Mouse (Mus musculus): Measurements from ENCODE around the gene Atg14. TPM values are rescaled to one million over a fixed set of nuclear protein-coding genes. Genes with fewer than 3 reads are reported as not detected.

Gene Atg14
- polyA plus RNA-seq, 1 experiment from 2014 or later = 8.0 TPM

- Histone ChIP-seq H3K4me2 (peak overlapping the region; percentile 65), H3K9me3 (replicated peaks) (no peaks in the 10 kb centered on the region), H3K4me1 (peaks cover 93% of the 10 kb centered on the region), H3K27ac (peak overlapping the region; percentile 99), H3K27me3 (replicated peaks) (no peaks in the 10 kb centered on the region), H3K36me3 (peaks cover 12% of the 10 kb centered on the region), H3K9ac (peak overlapping the region; percentile 71), H3K4me3 (peak overlapping the region; percentile 24)
- peak; percentile 95 for ATAC-seq
- 4% methylated on average over 7 of the region's 7 CpGs for WGBS (ENCODE audit: insufficient replicate concordance)
Measured at GRCm38 (mm10) chr14:47522301-47522700, 48.1 kb downstream of the Atg14 start.

GRCm38 (mm10) chr14:47521609-47522008 lies 48.8 kb downstream of the Atg14 start:
- WGBS (ENCODE audit: insufficient replicate concordance) = 43% methylated on average over 1 of the region's 1 CpGs
- Histone ChIP-seq H3K4me3 (0 out of 2 replicates have a peak overlapping the region, but pooled peaks have one; percentile 24), H3K4me1 (peaks cover 93% of the 10 kb centered on the region), H3K36me3 (peaks cover 6% of the 10 kb centered on the region), H3K9me3 (replicated peaks) (no peaks in the 10 kb centered on the region), H3K27me3 (replicated peaks) (no peaks in the 10 kb centered on the region), H3K27ac (peak overlapping the region; percentile 99), H3K4me2 (peak overlapping the region; percentile 65), H3K9ac (peak overlapping the region; percentile 71)
- peak; percentile 49 for ATAC-seq

- peak overlapping the region; percentile 99 for H3K27ac ChIP-seq
- no peak overlapping the region for H3K4me3 ChIP-seq
Measured at GRCm38 (mm10) chr14:47520751-47521449, 49.5 kb downstream of the Atg14 start.

GRCm38 (mm10) chr14:47518619-47519018 lies 51.8 kb downstream of the Atg14 start:
- 84% methylated on average over 6 of the region's 6 CpGs for WGBS (ENCODE audit: insufficient replicate concordance)
- peaks cover 92% of the 10 kb centered on the region for H3K4me1 ChIP-seq

More at GRCm38 (mm10) chr14:47520751-47521449, 49.5 kb downstream of the Atg14 start:
- Histone ChIP-seq H3K4me2 (peak overlapping the region; percentile 65), H3K27me3 (replicated peaks) (no peaks in the 10 kb centered on the region), H3K4me1 (peaks cover 93% of the 10 kb centered on the region), H3K36me3 (peaks cover 7% of the 10 kb centered on the region), H3K9ac (peak overlapping the region; percentile 71), H3K9me3 (replicated peaks) (no peaks in the 10 kb centered on the region)
- no peak; the same call in 1 of the 2 replicates for ATAC-seq
- 64% methylated on average over 13 of the region's 13 CpGs for WGBS (ENCODE audit: insufficient replicate concordance)

GRCm38 (mm10) chr14:47516755-47517154 lies 53.7 kb downstream of the Atg14 start:
- Histone ChIP-seq H3K4me2 (no peak overlapping the region), H3K27me3 (replicated peaks) (no peaks in the 10 kb centered on the region), H3K27ac (peak overlapping the region; percentile 99), H3K9ac (peak overlapping the region; percentile 35; the same call in 1 of the 2 replicates), H3K9me3 (replicated peaks) (no peaks in the 10 kb centered on the region), H3K4me3 (no peak overlapping the region), H3K4me1 (peaks cover 96% of the 10 kb centered on the region), H3K36me3 (peaks cover 19% of the 10 kb centered on the region)
- ATAC-seq = no peak
- WGBS (ENCODE audit: insufficient replicate concordance) = 82% methylated on average over 6 of the region's 6 CpGs

More at GRCm38 (mm10) chr14:47518619-47519018, 51.8 kb downstream of the Atg14 start:
- H3K27ac ChIP-seq = peak overlapping the region; percentile 99
- ATAC-seq = no peak
- no peaks in the 10 kb centered on the region for H3K9me3 ChIP-seq (replicated peaks)
- H3K36me3 ChIP-seq = peaks cover 14% of the 10 kb centered on the region
- H3K27me3 ChIP-seq (replicated peaks) = no peaks in the 10 kb centered on the region
- no peak overlapping the region for H3K4me2 ChIP-seq
- no peak overlapping the region for H3K4me3 ChIP-seq
- peak overlapping the region; percentile 8; the same call in 1 of the 2 replicates for H3K9ac ChIP-seq

- ATAC-seq = peak; percentile 87
- H3K4me1 ChIP-seq = peaks cover 96% of the 10 kb centered on the region
- no peak overlapping the region for H3K4me3 ChIP-seq
Measured at GRCm38 (mm10) chr14:47515636-47516035, 54.8 kb downstream of the Atg14 start.

GRCm38 (mm10) chr14:47514816-47515453 lies 55.5 kb downstream of the Atg14 start:
- Histone ChIP-seq H3K4me3 (no peak overlapping the region), H3K27ac (peak overlapping the region; percentile 99), H3K27me3 (replicated peaks) (no peaks in the 10 kb centered on the region), H3K9ac (peak overlapping the region; percentile 61), H3K9me3 (replicated peaks) (no peaks in the 10 kb centered on the region), H3K4me1 (peaks cover 90% of the 10 kb centered on the region), H3K36me3 (peaks cover 22% of the 10 kb centered on the region), H3K4me2 (peak overlapping the region; percentile 51)
- 43% methylated on average over 7 of the region's 7 CpGs for WGBS (ENCODE audit: insufficient replicate concordance)
- ATAC-seq = no peak

More at GRCm38 (mm10) chr14:47515636-47516035, 54.8 kb downstream of the Atg14 start:
- peak overlapping the region; percentile 99 for H3K27ac ChIP-seq
- no peaks in the 10 kb centered on the region for H3K9me3 ChIP-seq (replicated peaks)
- peaks cover 19% of the 10 kb centered on the region for H3K36me3 ChIP-seq
- peak overlapping the region; percentile 61 for H3K9ac ChIP-seq
- H3K4me2 ChIP-seq = peak overlapping the region; percentile 51
- no peaks in the 10 kb centered on the region for H3K27me3 ChIP-seq (replicated peaks)
- WGBS (ENCODE audit: insufficient replicate concordance) = 32% methylated on average over 8 of the region's 8 CpGs

- Histone ChIP-seq H3K27me3 (replicated peaks) (no peaks in the 10 kb centered on the region), H3K9me3 (replicated peaks) (no peaks in the 10 kb centered on the region), H3K4me1 (peaks cover 76% of the 10 kb centered on the region), H3K4me2 (no peak overlapping the region), H3K27ac (peak overlapping the region; percentile 52), H3K36me3 (peaks cover 25% of the 10 kb centered on the region), H3K4me3 (no peak overlapping the region), H3K9ac (no peak overlapping the region)
- no peak for ATAC-seq
- WGBS (ENCODE audit: insufficient replicate concordance) = 82% methylated on average over 3 of the region's 3 CpGs
Measured at GRCm38 (mm10) chr14:47513606-47514005, 56.8 kb downstream of the Atg14 start.

GRCm38 (mm10) chr14:47510244-47510643 lies 60.2 kb downstream of the Atg14 start:
- H3K36me3 ChIP-seq = peaks cover 42% of the 10 kb centered on the region
- no peak for ATAC-seq
- no peak overlapping the region for H3K4me2 ChIP-seq
- no peaks in the 10 kb centered on the region for H3K27me3 ChIP-seq (replicated peaks)
- 92% methylated on average over 4 of the region's 4 CpGs for WGBS (ENCODE audit: insufficient replicate concordance)
- H3K4me3 ChIP-seq = no peak overlapping the region
- H3K9me3 ChIP-seq (replicated peaks) = no peaks in the 10 kb centered on the region
- H3K9ac ChIP-seq = no peak overlapping the region
- no peak overlapping the region for H3K27ac ChIP-seq
- peaks cover 43% of the 10 kb centered on the region for H3K4me1 ChIP-seq

GRCm38 (mm10) chr14:47508035-47508434 lies 62.4 kb downstream of the Atg14 start:
- Histone ChIP-seq H3K4me1 (peaks cover 30% of the 10 kb centered on the region), H3K4me3 (no peak overlapping the region), H3K4me2 (no peak overlapping the region), H3K9me3 (replicated peaks) (no peaks in the 10 kb centered on the region), H3K9ac (no peak overlapping the region), H3K27me3 (replicated peaks) (no peaks in the 10 kb centered on the region), H3K36me3 (peaks cover 49% of the 10 kb centered on the region), H3K27ac (no peak overlapping the region)
- no peak for ATAC-seq

GRCm38 (mm10) chr14:47506676-47507075 lies 63.8 kb downstream of the Atg14 start:
- Histone ChIP-seq H3K27ac (no peak overlapping the region), H3K4me1 (peaks cover 19% of the 10 kb centered on the region), H3K9ac (no peak overlapping the region), H3K27me3 (replicated peaks) (no peaks in the 10 kb centered on the region), H3K9me3 (replicated peaks) (no peaks in the 10 kb centered on the region), H3K4me2 (no peak overlapping the region), H3K36me3 (peaks cover 54% of the 10 kb centered on the region), H3K4me3 (no peak overlapping the region)
- no peak for ATAC-seq
- 87% methylated on average over 5 of the region's 5 CpGs for WGBS (ENCODE audit: insufficient replicate concordance)

GRCm38 (mm10) chr14:47504036-47504435 lies 66.4 kb downstream of the Atg14 start:
- H3K9me3 ChIP-seq (replicated peaks) = no peaks in the 10 kb centered on the region
- 87% methylated on average over 3 of the region's 3 CpGs for whole genome bisulfite sequencing (ENCODE audit: insufficient replicate concordance)
- no peak for ATAC-seq
- no peaks in the 10 kb centered on the region for H3K27me3 ChIP-seq (replicated peaks)
- H3K4me3 ChIP-seq = no peak overlapping the region
- H3K4me2 ChIP-seq = no peak overlapping the region
- no peak overlapping the region for H3K27ac ChIP-seq
- peaks cover 8% of the 10 kb centered on the region; the same call in 1 of the 2 replicates for H3K4me1 ChIP-seq
- peaks cover 61% of the 10 kb centered on the region for H3K36me3 ChIP-seq
- no peak overlapping the region for H3K9ac ChIP-seq

Data from liver, embryonic 12.5 days (tissue).